Mouse (Mus musculus): ENCODE measurements around the gene Ltbp1. TPM values are rescaled to one million over a fixed set of nuclear protein-coding genes. Genes with fewer than 3 reads are reported as not detected.

Gene Ltbp1
- polyA plus RNA-seq, 1 experiment from 2014 or later: 3.0 TPM

DNA sequence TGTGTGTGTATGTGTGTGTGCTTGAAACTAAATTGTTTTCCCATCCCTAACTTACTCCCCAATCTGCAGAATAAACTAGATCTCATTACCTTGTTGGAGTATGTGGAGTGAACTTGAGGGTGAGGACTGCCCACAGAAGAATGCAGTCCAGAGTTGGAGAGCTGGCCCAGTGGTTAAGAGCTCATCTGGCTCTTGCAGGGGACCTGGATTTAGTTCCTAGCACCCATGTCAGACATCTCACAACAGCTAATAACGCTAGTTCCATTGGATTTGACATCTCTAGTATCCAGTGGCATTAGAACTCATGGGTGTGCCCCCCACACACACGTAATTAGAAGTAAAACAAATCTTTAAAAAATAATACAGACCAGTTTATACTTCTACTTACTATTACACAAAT, 428.8 kb downstream of the Ltbp1 start:
- 91% methylated on average over 2 of the region's 2 CpGs for WGBS
- Histone ChIP-seq H3K36me3 (ENCODE audit: poor library complexity, severe bottlenecking) (no peaks in the 10 kb centered on the region), H3K4me3 (no peak overlapping the region), H3K4me1 (no peaks in the 10 kb centered on the region), H3K4me2 (no peak overlapping the region), H3K9ac (no peak overlapping the region), H3K9me3 (replicated peaks) (no peaks in the 10 kb centered on the region), H3K27ac (no peak overlapping the region), H3K27me3 (no peaks in the 10 kb centered on the region)
- no peak for ATAC-seq

DNA sequence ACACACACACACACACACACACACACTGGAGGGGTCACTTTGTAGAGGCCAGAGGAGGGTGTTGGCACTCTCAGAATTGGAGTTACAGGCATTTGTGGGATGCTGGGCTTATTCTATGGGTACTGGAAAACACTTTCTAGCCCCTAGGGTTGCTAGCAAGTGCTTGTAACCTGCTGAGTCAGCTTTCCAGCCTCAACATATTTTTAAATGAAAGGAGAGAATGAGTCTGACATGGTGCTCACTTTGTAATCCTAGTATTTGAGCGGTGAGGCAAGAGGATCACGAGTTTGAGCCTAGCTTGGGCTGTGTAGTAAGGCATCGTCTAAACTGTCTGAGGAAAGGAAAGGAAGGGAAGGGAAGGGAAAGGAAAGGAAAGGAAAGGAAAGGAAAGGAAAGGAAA, 429.5 kb downstream of the Ltbp1 start:
- no peaks in the 10 kb centered on the region for H3K9me3 ChIP-seq (replicated peaks)
- H3K4me2 ChIP-seq: no peak overlapping the region
- H3K36me3 ChIP-seq (ENCODE audit: poor library complexity, severe bottlenecking): no peaks in the 10 kb centered on the region
- no peak overlapping the region for H3K27ac ChIP-seq
- 75% methylated on average over 3 of the region's 3 CpGs for WGBS
- no peaks in the 10 kb centered on the region for H3K4me1 ChIP-seq
- no peak overlapping the region for H3K9ac ChIP-seq
- H3K4me3 ChIP-seq: no peak overlapping the region
- H3K27me3 ChIP-seq: no peaks in the 10 kb centered on the region
- no peak for ATAC-seq

DNA sequence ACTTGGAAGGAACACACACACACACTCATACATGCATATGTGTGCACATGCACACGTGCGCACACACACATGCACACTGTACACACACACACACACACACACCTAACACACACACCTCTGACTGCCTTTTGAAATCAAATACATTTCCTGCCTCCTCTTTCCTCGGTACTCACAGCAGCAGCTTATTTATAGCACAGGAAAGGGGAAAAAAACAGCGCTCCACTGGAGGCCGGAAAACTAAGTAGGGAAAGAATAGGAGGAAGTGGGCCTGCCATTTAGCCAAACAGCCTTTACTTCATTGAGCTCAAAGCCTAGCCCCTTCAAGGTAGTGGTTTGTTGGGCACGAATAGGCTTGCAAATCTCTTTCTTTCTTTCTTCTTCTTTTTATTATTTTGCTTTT, 430.2 kb downstream of the Ltbp1 start, which contains the start of gene Rasgrp3:
Gene Rasgrp3 (plus strand): TSS at position 298 of the 400 bp plus-strand sequence.
- Histone ChIP-seq H3K9me3 (replicated peaks) (no peaks in the 10 kb centered on the region), H3K4me2 (no peak within 1 kb of the TSS), H3K27ac (no peak within 1 kb of the TSS), H3K27me3 (no peaks in the 10 kb centered on the region), H3K9ac (no peak within 1 kb of the TSS), H3K36me3 (ENCODE audit: poor library complexity, severe bottlenecking) (no peaks in the 10 kb centered on the region), H3K4me3 (no peak within 1 kb of the TSS), H3K4me1 (no peaks in the 10 kb centered on the region)
- ATAC-seq: no peak
- 69% methylated on average over 6 of the region's 6 CpGs for WGBS

DNA sequence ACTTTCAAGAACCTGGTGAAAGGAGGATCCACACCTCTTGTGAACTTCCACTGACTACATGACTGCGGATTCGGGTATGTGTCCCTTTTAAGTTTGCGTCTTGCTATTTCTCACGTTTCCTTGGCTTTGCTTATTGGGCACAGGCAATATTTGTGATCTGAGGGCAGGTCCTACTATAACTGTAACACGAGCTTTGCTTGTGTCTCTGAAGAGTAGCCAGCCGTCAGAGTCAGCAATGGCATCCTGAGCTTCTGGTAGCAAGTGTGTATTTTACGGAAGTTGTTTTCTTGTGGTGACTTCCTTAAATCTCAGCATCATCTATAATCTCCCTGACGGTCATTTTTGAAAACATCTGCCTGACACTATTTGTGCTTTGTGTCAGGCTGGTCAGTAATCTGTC, 430.7 kb downstream of the Ltbp1 start:
- Histone ChIP-seq H3K4me1 (no peaks in the 10 kb centered on the region), H3K36me3 (ENCODE audit: poor library complexity, severe bottlenecking) (no peaks in the 10 kb centered on the region), H3K27ac (no peak overlapping the region), H3K9ac (no peak overlapping the region), H3K4me2 (no peak overlapping the region), H3K9me3 (replicated peaks) (no peaks in the 10 kb centered on the region), H3K27me3 (no peaks in the 10 kb centered on the region), H3K4me3 (no peak overlapping the region)
- no peak for ATAC-seq
- 83% methylated on average over 8 of the region's 8 CpGs for WGBS

DNA sequence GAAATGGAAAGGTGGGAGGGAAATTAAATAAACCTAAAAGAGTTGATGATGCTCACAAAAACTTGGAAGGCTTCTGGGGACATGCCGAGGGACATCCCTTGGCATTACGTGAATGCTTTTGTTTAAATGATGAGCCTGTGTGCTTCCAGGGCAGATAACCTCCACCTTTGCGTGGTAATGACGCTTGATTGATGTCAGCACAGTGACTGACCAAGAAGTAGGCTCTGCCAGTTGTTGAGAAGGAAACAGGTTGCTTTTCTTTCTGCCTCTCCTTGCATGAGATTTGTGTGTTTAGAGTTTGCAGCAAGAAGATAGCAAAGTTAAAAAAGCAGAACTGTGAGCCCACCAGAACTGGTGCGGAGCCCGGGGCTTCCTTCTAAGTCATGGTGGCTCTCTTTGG, 431.5 kb downstream of the Ltbp1 start:
- H3K36me3 ChIP-seq (ENCODE audit: poor library complexity, severe bottlenecking): no peaks in the 10 kb centered on the region
- WGBS: 90% methylated on average over 6 of the region's 6 CpGs
- no peaks in the 10 kb centered on the region for H3K4me1 ChIP-seq
- no peaks in the 10 kb centered on the region for H3K9me3 ChIP-seq (replicated peaks)
- H3K4me2 ChIP-seq: no peak overlapping the region
- no peaks in the 10 kb centered on the region for H3K27me3 ChIP-seq
- no peak overlapping the region for H3K9ac ChIP-seq
- no peak for ATAC-seq
- H3K27ac ChIP-seq: no peak overlapping the region
- H3K4me3 ChIP-seq: no peak overlapping the region

DNA sequence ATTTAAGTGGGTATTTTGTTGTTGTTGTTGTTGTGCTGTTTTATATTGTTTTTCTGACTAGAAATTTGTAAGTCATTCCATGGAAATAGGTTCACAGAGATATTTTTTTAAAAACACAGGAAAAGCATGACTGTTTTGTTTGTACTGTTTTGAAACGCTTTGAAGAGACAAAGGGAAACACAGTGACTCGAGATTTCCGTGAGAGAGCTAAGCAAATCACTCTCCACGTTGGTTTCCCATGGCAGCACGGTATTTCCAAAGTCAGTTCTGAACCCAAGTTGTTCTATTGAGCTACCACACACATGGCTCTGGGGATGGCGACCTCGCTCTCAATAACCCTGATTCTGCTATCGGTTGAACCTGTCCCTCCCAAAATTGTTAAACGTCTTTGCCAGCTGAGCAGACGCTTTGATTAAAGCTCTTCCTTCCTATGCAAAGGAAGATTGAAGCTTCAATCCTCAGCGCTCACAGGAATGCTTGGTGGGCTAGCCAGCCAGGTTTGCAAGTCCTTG, 431.9 kb downstream of the Ltbp1 start:
- no peak overlapping the region for H3K27ac ChIP-seq
- 80% methylated on average over 11 of the region's 11 CpGs for WGBS
- H3K4me1 ChIP-seq: no peaks in the 10 kb centered on the region
- H3K4me3 ChIP-seq: no peak overlapping the region
- ATAC-seq: no peak
- H3K9me3 ChIP-seq (replicated peaks): no peaks in the 10 kb centered on the region
- H3K4me2 ChIP-seq: no peak overlapping the region
- H3K36me3 ChIP-seq (ENCODE audit: poor library complexity, severe bottlenecking): no peaks in the 10 kb centered on the region
- H3K9ac ChIP-seq: no peak overlapping the region
- H3K27me3 ChIP-seq: no peaks in the 10 kb centered on the region

DNA sequence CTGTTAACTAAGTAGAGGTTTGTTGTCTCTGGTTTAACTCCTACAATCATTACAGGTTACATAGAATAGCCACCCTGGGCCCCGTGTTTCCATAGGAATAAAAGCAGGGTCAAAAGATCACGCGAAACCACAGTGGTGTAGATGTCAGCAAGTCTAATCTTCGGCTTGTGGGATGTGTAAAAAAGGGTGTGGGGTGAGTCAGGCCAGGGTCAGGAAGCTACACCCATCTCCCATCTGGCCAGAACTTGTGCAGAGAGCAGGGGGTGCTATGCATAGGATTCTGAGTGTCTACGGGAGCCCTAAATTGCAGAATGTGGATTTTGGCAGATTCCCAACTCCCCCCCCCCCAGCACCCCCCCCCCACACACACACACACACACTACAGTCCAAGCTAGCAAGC, 432.8 kb downstream of the Ltbp1 start:
- Histone ChIP-seq H3K36me3 (ENCODE audit: poor library complexity, severe bottlenecking) (no peaks in the 10 kb centered on the region), H3K4me2 (no peak overlapping the region), H3K27me3 (no peaks in the 10 kb centered on the region), H3K4me3 (no peak overlapping the region), H3K9ac (no peak overlapping the region), H3K27ac (no peak overlapping the region), H3K4me1 (no peaks in the 10 kb centered on the region), H3K9me3 (replicated peaks) (no peaks in the 10 kb centered on the region)
- no peak for ATAC-seq
- 82% methylated on average over 5 of the region's 5 CpGs for WGBS

DNA sequence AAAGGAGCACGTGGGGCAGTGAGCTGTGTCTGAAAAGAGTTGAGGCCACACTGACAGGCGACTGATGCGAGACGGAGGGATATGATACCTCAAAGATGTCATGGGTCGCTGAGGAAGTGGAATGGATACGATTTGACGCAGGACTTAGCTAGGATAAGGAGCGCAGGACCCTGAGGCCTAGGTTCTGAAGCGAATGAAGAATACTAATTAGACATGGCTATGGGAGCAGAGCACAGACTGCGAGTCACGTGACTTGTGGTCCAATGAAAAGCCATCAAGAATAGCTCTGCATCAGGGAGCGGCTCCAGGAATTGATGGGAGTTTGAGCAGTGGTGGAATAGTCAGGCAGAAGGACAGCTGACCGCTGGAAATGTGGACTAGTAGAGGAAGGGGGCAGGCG, 433.7 kb downstream of the Ltbp1 start:
- ATAC-seq: peak; percentile 31; the same call in 1 of the 2 replicates
- H3K27ac ChIP-seq: no peak overlapping the region

DNA sequence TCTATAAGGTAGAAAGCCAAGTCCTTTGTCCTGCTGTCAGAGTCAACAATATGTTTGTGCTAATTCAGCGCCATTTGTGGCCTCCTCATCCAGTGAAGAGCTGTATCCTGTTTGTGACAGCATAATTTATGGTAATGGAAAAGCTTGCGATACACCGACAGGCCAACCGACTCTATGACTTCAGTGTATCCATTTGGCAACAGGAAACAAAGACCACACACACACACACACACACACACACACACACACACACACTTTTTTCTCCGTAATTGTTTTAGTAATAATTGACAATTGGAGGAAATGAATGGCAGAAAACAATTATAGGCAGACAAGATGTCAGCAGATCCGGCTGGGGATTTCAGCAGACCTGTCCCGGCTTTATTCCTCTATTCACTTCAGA, 435.3 kb downstream of the Ltbp1 start:
- Histone ChIP-seq H3K36me3 (ENCODE audit: poor library complexity, severe bottlenecking) (no peaks in the 10 kb centered on the region), H3K27ac (no peak overlapping the region), H3K27me3 (no peaks in the 10 kb centered on the region), H3K9ac (no peak overlapping the region), H3K4me3 (no peak overlapping the region), H3K4me1 (no peaks in the 10 kb centered on the region), H3K9me3 (replicated peaks) (no peaks in the 10 kb centered on the region), H3K4me2 (no peak overlapping the region)
- peak; percentile 46; the same call in 1 of the 2 replicates for ATAC-seq
- 65% methylated on average over 7 of the region's 7 CpGs for WGBS

More for the DNA sequence above, 433.7 kb downstream of the Ltbp1 start:
- Histone ChIP-seq H3K4me1 (no peaks in the 10 kb centered on the region), H3K9me3 (replicated peaks) (no peaks in the 10 kb centered on the region), H3K27me3 (no peaks in the 10 kb centered on the region), H3K9ac (no peak overlapping the region), H3K36me3 (ENCODE audit: poor library complexity, severe bottlenecking) (no peaks in the 10 kb centered on the region), H3K4me2 (no peak overlapping the region), H3K4me3 (no peak overlapping the region)
- WGBS: 79% methylated on average over 14 of the region's 14 CpGs

DNA sequence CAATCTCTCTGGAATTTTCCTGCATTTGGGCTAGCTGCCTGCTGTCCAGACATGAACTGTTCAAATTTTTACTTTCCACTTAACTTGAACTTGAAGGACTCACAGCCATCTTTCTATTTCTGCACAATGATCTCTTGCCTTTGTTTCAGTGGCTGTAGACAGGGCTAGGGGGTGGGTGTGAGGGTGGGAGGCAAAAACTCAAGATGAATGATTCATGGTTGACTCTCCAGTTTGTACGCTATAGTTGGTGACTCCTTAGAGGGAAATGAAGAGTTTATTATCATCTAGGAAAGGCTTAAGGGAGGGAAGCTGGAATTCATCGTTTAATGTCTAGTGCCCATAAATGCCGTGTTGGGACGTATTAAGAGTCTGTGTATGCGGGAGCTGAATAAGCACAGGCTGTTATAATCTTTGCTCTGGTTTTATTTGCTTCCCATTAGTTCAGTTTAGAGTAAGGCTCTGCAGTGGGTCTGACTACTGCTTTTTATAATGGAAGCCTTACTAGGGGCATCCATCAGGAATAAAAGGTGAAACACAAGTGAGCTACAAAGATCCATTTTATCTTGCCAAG, 436.0 kb downstream of the Ltbp1 start:
- no peak overlapping the region for H3K4me2 ChIP-seq
- no peak overlapping the region for H3K9ac ChIP-seq
- H3K27ac ChIP-seq: no peak overlapping the region
- H3K36me3 ChIP-seq (ENCODE audit: poor library complexity, severe bottlenecking): no peaks in the 10 kb centered on the region
- 86% methylated on average over 5 of the region's 5 CpGs for WGBS
- ATAC-seq: no peak
- no peaks in the 10 kb centered on the region for H3K9me3 ChIP-seq (replicated peaks)
- H3K4me3 ChIP-seq: no peak overlapping the region
- no peaks in the 10 kb centered on the region for H3K4me1 ChIP-seq
- no peaks in the 10 kb centered on the region for H3K27me3 ChIP-seq

All from forebrain, embryonic 13.5 days (tissue).